Mouse (Mus musculus): Measurements from ENCODE around the gene Fcf1. TPM values are rescaled to one million over a fixed set of nuclear protein-coding genes. Genes with fewer than 3 reads are reported as not detected.
A peak's percentile ranks its signal among the peaks of the same experiment; 100 is the strongest.

Gene Fcf1
- total RNA-seq, 2 experiments from 2014 or later: 31.1 to 35.7 TPM

DNA sequence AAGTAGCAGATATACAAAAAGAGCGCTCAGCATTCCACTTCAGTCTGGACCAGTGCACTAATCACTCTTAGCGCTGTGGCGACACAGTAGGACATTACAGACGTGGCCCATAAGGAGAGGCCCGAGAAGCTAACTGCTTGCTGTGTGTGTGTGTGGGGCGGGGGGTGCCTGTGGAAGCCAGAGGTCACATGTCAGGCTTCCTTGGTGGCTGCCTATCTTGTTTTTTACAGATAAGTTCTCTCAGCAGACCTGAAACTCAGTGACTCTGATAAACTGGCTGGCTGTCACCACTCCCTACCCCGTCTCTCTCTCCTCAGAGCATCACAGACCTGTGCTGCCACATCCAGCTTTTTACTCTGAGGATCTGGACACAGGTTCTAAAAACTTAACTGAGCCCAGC is 8.1 kb upstream of the Fcf1 start:
- no peak for DNase-seq (ENCODE audit: low spot score in 2 of 2)

DNA sequence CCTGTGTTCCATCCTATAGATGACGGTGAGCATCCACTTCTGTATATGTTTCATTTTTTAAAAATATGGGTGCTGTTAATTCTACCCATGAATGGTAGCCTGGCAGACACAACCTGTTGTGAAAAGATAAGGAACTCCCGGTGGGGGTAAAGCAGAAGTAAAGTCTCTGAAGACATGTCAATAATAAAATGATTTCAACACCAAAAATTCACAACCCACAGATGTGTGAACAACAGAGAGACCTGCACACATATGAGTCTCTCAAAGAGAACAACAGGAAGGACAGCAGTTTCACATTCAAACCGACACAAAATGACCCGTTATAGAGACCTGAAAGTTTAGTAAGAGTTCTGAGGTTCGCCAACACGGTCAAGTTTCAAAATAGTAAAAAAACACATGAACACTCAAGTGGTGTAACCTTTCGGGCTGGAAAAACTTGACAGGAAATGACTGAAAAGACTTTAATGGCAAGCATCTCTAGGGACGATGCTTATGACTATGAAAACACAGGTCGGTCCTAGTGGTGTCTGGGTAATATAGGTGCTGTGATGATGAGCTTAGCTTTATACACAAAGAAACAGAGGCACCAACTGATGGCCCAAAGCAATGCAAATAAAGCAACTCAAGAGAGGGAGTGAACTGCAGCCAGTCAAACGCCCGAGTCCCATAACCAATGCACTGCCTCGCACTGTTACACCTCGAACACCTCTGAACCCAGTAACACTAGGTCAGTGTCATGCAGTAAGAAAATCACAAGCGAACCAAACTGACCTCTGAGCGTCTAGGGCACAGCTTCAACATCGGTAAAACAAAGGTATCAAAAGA is 1.7 kb upstream of the Fcf1 start:
- DNase-seq (ENCODE audit: low spot score in 2 of 2): no peak

DNA sequence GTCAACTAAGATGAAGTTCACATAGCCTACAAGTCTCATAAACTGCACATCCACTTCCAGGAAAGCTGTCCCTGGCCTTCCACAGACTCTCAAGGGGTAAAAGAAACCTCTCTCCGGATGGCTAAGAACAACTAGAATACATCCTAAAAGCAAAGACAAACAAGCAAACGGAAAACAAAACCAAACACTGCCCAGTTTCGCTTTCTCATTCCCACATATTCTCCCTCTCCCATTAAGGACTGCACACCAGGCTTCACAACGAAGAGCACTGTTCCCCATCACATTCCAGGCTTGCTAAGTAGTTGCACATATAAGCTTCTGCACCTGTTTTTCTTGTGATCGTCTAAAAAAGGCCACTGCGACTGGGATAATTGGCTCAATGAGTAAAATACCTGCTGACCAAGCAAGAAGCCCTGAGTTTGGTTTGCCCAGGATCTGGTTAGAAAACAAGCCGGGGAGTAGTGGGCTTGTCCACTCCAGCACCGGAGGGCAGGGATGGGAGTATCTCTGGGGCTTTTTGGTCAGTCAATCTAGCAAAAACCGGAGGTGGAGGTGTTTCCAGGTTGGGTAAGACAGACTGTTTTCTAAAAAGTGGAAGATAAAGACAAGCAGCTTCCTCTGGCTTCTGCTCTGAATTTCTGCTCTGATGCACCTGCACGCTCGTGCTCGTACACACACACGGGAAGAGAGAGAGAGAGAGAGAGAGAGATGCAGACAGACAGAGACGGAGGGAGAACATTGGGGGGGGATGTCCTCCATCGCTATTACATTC is 855 bp upstream of the Fcf1 start:
- no peak for DNase-seq (ENCODE audit: low spot score in 2 of 2)

DNA sequence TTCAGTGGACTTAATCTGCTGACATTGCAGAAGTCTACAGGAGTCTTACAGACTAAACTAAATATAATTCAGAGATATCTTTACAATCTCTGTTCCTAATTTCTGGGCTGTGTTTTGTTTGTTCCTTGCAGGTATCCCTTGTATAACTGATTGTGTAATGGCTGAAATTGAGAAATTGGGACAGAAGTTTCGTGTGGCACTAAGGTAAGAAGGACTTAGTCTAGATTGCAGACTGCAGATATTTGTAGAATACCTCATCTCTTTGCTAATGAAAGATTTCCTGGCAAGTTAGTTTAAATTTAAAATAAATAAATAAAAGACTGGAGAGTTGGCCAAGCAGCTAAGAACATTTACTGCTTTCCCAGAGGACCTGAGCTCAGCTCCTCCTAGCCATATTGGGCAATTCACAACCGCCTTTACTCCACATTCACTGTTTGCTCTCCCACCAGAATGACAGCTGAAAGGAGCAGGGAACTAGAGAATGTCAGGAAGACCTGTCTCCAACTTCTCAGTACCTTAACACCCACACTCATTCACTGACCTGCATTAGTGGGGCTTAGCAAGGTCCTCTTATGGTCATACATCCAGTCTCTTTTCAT is 8.7 kb downstream of the Fcf1 start:
- DNase-seq (ENCODE audit: low spot score in 2 of 2): no peak

DNA sequence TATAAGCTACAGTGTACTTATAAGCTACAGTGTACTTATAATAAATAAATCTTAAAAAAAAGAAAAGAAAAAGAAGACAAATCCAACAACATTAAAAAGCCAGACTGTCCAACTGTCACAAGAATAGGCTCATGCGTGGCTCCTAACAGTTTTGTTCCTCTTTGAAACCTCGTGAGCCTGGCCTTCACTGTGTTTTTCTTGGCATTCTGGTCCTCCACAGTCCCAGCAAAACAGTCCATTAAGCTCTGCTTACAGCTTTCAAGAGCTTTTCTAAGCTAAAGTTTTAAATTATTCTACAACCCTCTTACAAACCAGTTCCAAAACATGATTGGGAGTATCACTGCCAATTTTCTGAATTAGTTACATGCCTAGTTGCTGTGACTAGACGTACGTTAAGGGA is 18.8 kb downstream of the Fcf1 start:
- DNase-seq (ENCODE audit: low spot score in 2 of 2): no peak

DNA sequence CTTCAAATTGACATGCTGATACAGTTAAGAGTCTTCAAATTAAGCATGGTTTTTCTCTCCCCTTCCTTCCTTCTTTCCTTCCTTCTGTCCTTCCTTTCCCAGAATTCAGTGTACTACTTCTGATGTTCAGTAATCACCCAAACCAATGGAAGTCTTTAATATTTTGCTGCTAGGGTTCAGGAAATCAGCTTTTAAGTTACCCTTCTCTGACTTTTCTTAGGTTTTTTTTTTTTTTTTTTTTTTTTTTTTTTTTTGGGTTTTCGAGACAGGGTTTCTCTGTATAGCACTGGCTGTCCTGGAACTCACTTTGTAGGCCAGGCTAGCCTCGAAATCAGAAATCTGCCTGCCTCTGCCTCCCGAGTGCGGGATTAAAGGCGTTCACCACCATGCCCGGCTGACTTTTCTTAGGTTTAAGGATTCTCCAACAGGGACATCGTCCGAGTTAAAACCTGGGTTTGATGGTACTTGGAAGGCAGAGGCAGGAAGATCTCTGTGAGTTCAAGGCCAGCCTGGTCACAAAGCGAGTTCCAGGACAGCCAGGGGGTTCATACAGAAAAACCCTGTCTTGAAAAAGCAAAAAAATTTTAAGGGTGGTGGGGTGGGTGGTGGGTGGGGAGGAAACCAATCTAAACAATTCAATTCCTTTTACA is 24.5 kb downstream of the Fcf1 start:
- DNase-seq (ENCODE audit: low spot score in 2 of 2): no peak

DNA sequence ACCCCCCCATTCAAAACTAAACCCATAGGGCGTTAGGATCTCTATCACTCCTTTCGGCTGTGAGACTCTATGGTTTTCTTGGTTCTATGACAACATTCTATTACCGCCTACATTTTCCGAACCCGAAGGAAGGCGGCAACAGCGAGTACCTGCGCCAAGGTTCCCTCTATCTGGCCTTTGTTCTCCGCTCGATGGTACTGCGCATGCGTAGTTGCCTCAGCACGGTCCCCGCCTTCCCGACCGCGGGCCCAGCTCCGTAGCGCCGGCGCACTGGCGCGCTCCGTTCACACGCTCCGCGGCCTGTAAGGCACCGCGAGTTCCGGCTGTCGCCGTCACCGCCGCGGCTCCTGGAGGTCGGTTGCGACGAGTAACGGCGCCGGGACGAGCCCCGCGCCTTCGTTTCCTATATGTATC is 25.4 kb downstream of the Fcf1 start, which contains the start of gene Ylpm1:
Ylpm1 (plus strand) TSS at position 239 of the 414 bp plus-strand sequence.
- peak; percentile 97 for DNase-seq (ENCODE audit: low spot score in 2 of 2)

DNA sequence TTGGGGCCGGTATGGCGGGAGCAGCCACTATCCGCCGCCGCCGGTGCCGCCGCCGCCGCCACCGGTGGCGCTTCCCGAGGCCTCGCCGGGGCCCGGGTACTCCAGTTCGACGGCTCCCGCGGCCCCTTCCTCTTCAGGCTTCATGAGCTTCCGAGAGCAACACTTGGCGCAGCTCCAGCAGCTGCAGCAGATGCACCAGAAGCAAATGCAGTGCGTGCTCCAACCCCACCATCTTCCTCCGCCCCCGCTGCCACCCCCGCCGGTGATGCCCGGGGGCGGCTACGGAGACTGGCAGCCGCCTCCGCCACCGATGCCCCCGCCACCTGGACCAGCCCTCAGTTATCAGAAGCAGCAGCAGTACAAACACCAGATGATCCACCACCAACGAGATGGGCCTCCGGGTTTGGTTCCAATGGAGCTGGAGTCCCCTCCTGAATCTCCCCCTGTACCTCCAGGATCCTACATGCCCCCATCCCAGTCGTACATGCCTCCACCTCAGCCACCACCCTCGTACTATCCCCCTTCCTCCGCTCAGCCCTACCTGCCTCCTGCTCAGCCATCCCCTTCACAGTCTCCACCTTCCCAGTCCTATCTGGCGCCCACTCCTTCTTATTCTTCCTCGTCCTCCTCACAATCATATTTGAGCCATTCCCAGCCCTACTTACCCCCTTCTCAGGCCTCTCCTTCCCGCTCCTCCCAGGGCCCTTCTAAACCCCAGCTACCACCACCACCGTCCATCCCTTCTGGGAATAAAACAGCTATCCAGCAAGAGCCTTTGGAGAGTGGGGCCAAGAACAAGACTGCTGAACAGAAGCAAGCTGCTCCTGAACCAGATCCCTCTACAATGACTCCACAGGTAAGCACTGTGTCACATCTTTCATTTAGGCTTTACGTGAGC is 26.1 kb downstream of the Fcf1 start:
- peak; percentile 43 to 57 for DNase-seq (ENCODE audit: low spot score in 2 of 2)

DNA sequence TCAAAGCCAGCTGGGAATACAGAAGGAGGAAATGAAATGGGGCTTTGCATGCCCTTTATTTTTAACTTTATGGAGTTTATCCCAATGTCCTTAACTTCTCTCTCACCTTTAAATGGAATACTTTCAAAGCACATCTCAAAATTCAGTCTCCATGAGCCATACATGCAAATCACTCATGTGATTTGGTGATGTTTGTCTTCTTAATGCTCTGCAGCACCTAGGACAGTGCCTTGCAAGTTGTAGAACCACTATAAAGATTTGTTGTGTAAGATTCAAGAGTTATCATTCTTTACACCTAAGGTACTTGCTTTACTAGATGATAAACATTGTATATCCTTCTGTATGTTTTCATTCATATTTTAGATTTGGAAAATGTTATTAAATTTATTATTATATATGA is 28.4 kb downstream of the Fcf1 start:
- DNase-seq (ENCODE audit: low spot score in 2 of 2): no peak

DNA sequence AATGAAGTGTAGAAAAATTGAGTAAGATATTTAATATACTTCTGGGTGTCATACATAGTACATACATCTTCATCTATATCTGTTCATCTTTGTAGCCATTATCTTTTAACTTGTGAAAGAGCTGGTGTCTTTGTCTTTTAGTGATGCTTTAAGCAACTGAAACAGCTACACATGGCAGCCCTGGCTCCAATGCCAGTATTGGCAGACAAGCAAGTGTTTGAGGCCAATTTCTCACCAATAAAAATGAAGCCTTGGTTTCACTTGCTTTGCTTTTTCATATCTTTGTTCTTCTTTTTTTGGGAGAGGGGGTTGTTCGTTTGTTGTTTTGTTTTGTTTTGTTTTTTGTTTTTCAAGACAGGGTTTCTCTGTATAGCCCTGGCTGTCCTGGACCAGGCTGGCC is 35.5 kb downstream of the Fcf1 start:
- no peak for DNase-seq (ENCODE audit: low spot score in 2 of 2)

DNA sequence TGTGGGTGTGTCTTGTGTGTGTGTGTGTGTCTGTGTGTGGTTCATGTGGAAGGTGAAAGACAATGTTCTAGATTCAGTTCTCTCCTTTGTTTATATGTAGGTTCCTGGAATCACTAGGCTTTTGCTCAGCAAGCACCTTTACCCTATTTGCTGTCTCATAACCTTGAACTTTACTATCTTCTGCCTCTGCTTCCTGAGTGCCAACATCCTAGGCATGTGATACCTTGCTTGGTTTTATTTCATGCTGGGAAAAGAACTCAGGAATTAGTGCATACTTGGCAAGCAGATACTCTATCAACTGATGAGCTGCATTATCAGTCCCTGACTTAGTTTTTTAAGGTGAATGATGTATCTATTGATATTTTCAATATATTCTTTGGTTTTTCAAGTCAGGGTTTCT is 36.3 kb downstream of the Fcf1 start:
- DNase-seq (ENCODE audit: low spot score in 2 of 2): no peak

DNA sequence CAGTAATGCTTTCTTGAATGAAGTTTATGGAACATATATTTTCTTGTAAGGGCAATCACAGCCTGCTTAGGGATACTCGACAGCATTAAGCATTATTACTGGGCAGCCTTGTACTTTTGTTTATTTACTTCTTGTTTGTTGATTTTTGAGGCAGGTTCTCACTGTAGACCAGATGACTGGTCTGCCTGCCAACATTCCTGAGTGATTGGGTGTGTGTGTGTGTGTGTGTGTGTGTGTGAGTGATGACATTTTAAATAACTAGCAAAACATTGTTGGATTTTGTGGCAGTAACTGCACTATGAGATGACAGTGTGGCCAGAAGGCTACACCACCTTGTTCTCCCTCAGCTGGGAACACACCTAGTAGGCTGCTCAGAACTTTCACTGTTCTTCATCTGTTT is 39.1 kb downstream of the Fcf1 start:
- no peak for DNase-seq (ENCODE audit: low spot score in 2 of 2)

DNA sequence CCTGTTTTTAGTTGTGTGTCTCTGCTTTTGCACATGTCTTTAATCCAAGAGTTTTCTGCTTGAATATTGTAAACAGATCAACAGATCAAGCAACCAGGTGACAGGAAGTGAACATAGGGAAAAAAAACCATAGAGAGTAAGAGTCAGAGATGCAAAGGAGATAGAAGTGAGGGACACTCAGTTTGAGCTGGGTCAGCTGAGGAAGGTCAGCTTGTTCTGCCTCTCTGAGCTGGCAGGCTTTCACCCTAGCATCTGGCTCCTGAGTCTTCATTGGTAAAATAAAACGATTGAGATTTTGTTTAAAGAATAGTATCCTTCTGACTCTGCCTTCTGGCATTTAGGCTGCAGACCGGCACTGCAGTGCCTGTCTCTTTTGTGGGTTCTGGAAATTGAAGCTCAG is 39.8 kb downstream of the Fcf1 start:
- no peak for DNase-seq (ENCODE audit: low spot score in 2 of 2)

DNA sequence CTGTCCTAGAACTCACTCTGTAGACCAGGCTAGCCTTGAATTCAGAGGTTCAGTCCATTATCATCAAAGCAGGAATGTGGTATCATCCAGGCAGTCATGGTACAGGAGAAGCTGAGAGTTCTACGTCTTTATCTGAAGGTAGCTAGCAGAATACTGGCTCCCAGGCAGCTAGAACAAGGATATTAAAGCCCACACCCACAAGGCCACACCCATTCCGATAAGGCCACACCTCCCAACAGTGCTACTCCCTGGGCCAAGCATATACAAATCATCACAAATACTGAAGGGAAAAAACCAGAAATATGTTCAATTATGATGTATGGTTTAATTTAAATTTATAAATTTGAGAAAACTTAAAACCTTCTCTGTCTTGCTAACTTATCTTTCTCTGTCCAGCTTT is 41.5 kb downstream of the Fcf1 start:
- no peak for DNase-seq (ENCODE audit: low spot score in 2 of 2)

DNA sequence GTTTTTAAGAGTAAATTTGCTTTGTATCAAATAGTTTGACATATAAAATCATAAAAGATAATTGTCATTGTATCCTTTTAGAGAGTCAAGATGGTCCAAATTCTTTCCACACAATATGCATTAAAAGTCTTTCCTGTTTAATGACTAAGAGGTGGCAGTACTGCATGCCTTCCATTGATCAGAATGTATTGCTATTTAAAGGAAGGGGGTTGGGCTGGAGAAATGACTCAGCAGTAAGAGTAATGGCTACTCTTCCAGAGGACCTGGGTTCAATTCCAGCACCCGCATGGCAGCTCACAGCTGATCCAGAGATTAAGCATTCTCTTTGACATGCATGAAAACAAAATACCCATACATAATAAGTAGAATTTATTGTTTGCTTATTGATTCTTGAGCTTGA is 51.4 kb downstream of the Fcf1 start:
- no peak for DNase-seq (ENCODE audit: low spot score in 2 of 2)

DNA sequence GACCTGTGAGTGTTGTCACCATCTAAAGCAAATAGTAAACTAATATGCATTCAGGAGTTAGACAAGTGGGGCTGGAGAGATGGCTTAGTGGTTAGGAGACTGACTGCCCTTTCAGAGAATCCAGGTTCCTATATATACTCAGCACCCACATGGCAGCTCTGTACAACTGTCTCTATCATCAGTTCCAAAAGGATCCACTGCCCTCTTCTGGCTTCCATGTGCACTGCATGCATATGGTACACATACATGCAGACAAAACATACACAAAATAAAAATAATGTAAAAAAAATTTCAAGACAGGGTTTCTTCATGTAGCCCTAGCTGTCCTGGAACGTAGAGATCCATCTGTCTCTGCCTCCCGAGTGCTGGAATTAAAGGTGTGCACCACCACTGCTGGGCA is 62.0 kb downstream of the Fcf1 start:
- DNase-seq (ENCODE audit: low spot score in 2 of 2): no peak

Measured in left cerebral cortex, adult 18-20 months (tissue).